In genomic region chr1:90475060-90475813, GRCm38 (mm10) we compare ENCODE assay signal across 17 mouse cellular contexts.
A peak's percentile ranks its signal among the peaks of the same experiment; 100 is the strongest.
DNase-seq lines count a peak whose midpoint lies in the region; ATAC-seq lines count a peak whose summit lies in the region.
"Had no signal": no experiment of that assay in that cellular context is flagged by ENCODE, and none has a peak within 500 bp of the region (broad histone marks: within the 10 kb centered on the region; RNA-seq: fewer than 3 reads in every experiment).

No protein-coding gene starts in this region.

- WGBS in embryonic facial prominence, embryonic 12.5 days: 76% methylated on average over 10 of the region's 10 CpGs
- WGBS in hindbrain, embryonic 10.5 days: 53% methylated on average over 10 of the region's 10 CpGs
- WGBS in midbrain, embryonic 11.5 days: 41% methylated on average over 10 of the region's 10 CpGs
- 20% methylated on average over 10 of the region's 10 CpGs for WGBS in neural tube, embryonic 14.5 days

- H3K27ac ChIP-seq in embryonic facial prominence, embryonic 12.5 days: 0 out of 2 replicates have a peak overlapping the region, but pooled peaks have one; percentile 18
- H3K27ac ChIP-seq in hindbrain, embryonic 10.5 days: peak overlapping the region; percentile 88
- peak overlapping the region; percentile 92 for H3K27ac ChIP-seq in midbrain, embryonic 11.5 days (ENCODE audit: low read depth, low read length)
- no peak overlapping the region; the same call in 1 of the 2 replicates for H3K27ac ChIP-seq in neural tube, embryonic 14.5 days (ENCODE audit: low read depth, low read length)
- H3K27ac ChIP-seq: heart, embryonic 15.5 days; intestine, embryonic 15.5 days; limb, embryonic 15.5 days; lung, embryonic 15.5 days had no signal

- peaks cover 26% of the 10 kb centered on the region for H3K4me1 ChIP-seq in embryonic facial prominence, embryonic 12.5 days
- peaks cover 64% of the 10 kb centered on the region for H3K4me1 ChIP-seq in hindbrain, embryonic 10.5 days (replicated peaks)
- peaks cover 29% of the 10 kb centered on the region for H3K4me1 ChIP-seq in midbrain, embryonic 11.5 days (ENCODE audit: control insufficient read depth, insufficient read depth, low read length)
- peaks cover 14% of the 10 kb centered on the region; the same call in 1 of the 2 replicates for H3K4me1 ChIP-seq in neural tube, embryonic 14.5 days (ENCODE audit: control insufficient read depth, insufficient read depth, low read length)
- H3K4me1 ChIP-seq: heart, embryonic 15.5 days; megakaryocyte, embryonic 14.5 days had no signal

- H3K9me3 ChIP-seq in embryonic facial prominence, embryonic 12.5 days: no peaks in the 10 kb centered on the region
- H3K9me3 ChIP-seq in hindbrain, embryonic 10.5 days: no peaks in the 10 kb centered on the region
- no peaks in the 10 kb centered on the region for H3K9me3 ChIP-seq in midbrain, embryonic 11.5 days (ENCODE audit: control insufficient read depth, low read length)
- no peaks in the 10 kb centered on the region for H3K9me3 ChIP-seq in neural tube, embryonic 14.5 days (ENCODE audit: control insufficient read depth, low read length)
- H3K9me3 ChIP-seq: heart, embryonic 15.5 days; intestine, embryonic 15.5 days; limb, embryonic 15.5 days; lung, embryonic 15.5 days had no signal

- no peak for ATAC-seq in embryonic facial prominence, embryonic 12.5 days (ENCODE audit: insufficient number of reproducible peaks, insufficient read depth, low FRiP score, low TSS enrichment)
- ATAC-seq in midbrain, embryonic 11.5 days (ENCODE audit: low FRiP score): peak; percentile 88
- ATAC-seq in neural tube, embryonic 14.5 days (ENCODE audit: low read depth): peak; percentile 76
- ATAC-seq: activated CD4-positive, CD25-positive, alpha-beta regulatory T cell, adult 4 months; CD4-positive, CD25-positive, alpha-beta regulatory T cell, adult 4 months; intestine, embryonic 15.5 days had no signal

- H3K36me3 ChIP-seq in embryonic facial prominence, embryonic 12.5 days: no peaks in the 10 kb centered on the region
- no peaks in the 10 kb centered on the region for H3K36me3 ChIP-seq in hindbrain, embryonic 10.5 days
- H3K36me3 ChIP-seq in midbrain, embryonic 11.5 days (ENCODE audit: control insufficient read depth, insufficient read depth, low read length): no peaks in the 10 kb centered on the region
- H3K36me3 ChIP-seq in neural tube, embryonic 14.5 days (ENCODE audit: control insufficient read depth, insufficient read depth, low read length): no peaks in the 10 kb centered on the region
- H3K36me3 ChIP-seq: heart, embryonic 15.5 days; intestine, embryonic 15.5 days; limb, embryonic 15.5 days; lung, embryonic 15.5 days had no signal

- peak; percentile 61 for DNase-seq in hindbrain, embryonic 10.5 days (ENCODE audit: low spot score)
- DNase-seq in midbrain, embryonic 11.5 days (ENCODE audit: low spot score, missing footprints): peak; percentile 91
- no peak for DNase-seq in right cerebral cortex, postnatal 10 days (ENCODE audit: low spot score in 2 of 2)
- no peak for DNase-seq in cerebellum, postnatal 25 days
- DNase-seq in lung, adult 18-20 months: no peak
- DNase-seq: cerebellum, postnatal 36 days; kidney, postnatal 10 days; thymus, postnatal 25 days had no signal

- no peak overlapping the region for H3K4me2 ChIP-seq in embryonic facial prominence, embryonic 12.5 days (replicated peaks)
- 0 out of 2 replicates have a peak overlapping the region, but pooled peaks have one; percentile 3 for H3K4me2 ChIP-seq in midbrain, embryonic 11.5 days
- no peak overlapping the region for H3K4me2 ChIP-seq in neural tube, embryonic 14.5 days (ENCODE audit: low read depth, low read length)
- H3K4me2 ChIP-seq: heart, embryonic 15.5 days; intestine, embryonic 15.5 days; limb, embryonic 15.5 days; lung, embryonic 15.5 days had no signal

- H3K27me3 ChIP-seq in embryonic facial prominence, embryonic 12.5 days: no peaks in the 10 kb centered on the region
- peaks cover 27% of the 10 kb centered on the region; the same call in 1 of the 2 replicates for H3K27me3 ChIP-seq in hindbrain, embryonic 10.5 days (ENCODE audit: insufficient read depth, poor library complexity, severe bottlenecking)
- H3K27me3 ChIP-seq in midbrain, embryonic 11.5 days (ENCODE audit: control insufficient read depth, insufficient read depth, low read length): no peaks in the 10 kb centered on the region
- H3K27me3 ChIP-seq in neural tube, embryonic 14.5 days (ENCODE audit: control insufficient read depth, insufficient read depth, low read length): no peaks in the 10 kb centered on the region
- H3K27me3 ChIP-seq: heart, embryonic 15.5 days; intestine, embryonic 15.5 days; limb, embryonic 15.5 days; megakaryocyte, embryonic 14.5 days had no signal

- H3K9ac ChIP-seq in embryonic facial prominence, embryonic 12.5 days: no peak overlapping the region
- H3K9ac ChIP-seq in midbrain, embryonic 11.5 days (ENCODE audit: low read length): peak overlapping the region; percentile 9; the same call in 1 of the 2 replicates
- H3K9ac ChIP-seq in neural tube, embryonic 14.5 days (replicated peaks; ENCODE audit: low read depth, low read length): no peak overlapping the region
- H3K9ac ChIP-seq: heart, embryonic 15.5 days; intestine, embryonic 15.5 days; limb, embryonic 15.5 days; lung, embryonic 15.5 days had no signal

- H3K4me3 ChIP-seq in embryonic facial prominence, embryonic 12.5 days: no peak overlapping the region
- H3K4me3 ChIP-seq in hindbrain, embryonic 10.5 days: no peak overlapping the region
- H3K4me3 ChIP-seq in midbrain, embryonic 11.5 days (ENCODE audit: low read depth, low read length): no peak overlapping the region
- no peak overlapping the region for H3K4me3 ChIP-seq in neural tube, embryonic 14.5 days (ENCODE audit: low read depth, low read length)
- H3K4me3 ChIP-seq: heart, embryonic 15.5 days; intestine, embryonic 15.5 days; limb, embryonic 15.5 days; lung, embryonic 15.5 days; megakaryocyte, embryonic 14.5 days had no signal

Comparison
In these comparisons a context has a peak if more than half of its experiments do, and no peak if none do; other contexts are left out.
1. DNase-seq: peak in hindbrain, embryonic 10.5 days (single experiment) and midbrain, embryonic 11.5 days (single experiment); none in right cerebral cortex, postnatal 10 days (0 of 2), cerebellum, postnatal 25 days (0 of 2) and lung, adult 18-20 months (0 of 2).